Mouse (Mus musculus): Measurements from ENCODE around the gene Ptprr.

- TF ChIP-seq CTCF (IDR thresholded peaks at IDR 0.05; ENCODE audit: extremely low read depth, insufficient read depth, low read length) (no peak), POLR2A (IDR thresholded peaks at IDR 0.05; ENCODE audit: extremely low read depth, insufficient read depth, low read length) (no peak)
These were observed 38.0 kb upstream of the Ptprr start for GRCm38 (mm10) chr10:115980018-115980417.

Data from cortical plate, adult 2 months (tissue).